Mouse (Mus musculus) neural tube, embryonic 15.5 days (tissue): Measurements from ENCODE around the gene Rab3ip. TPM values are rescaled to one million over a fixed set of nuclear protein-coding genes. Genes with fewer than 3 reads are reported as not detected.

Experiments
- ATAC-seq: fragments of 200-750 bp; cut with Nextera tagmentation; 2 replicates; pipeline ENCODE4 v1.8.0; 2017; ENCODE audit warnings: mild to moderate bottlenecking, moderate TSS enrichment, moderate library complexity; ENCODE audit not compliant: low FRiP score
- H3K27ac ChIP-seq: fragments of 300-500 bp; sonication (generic); replicated peaks from 2 replicates; pipeline ENCODE4 v1.5.1; 2015; ENCODE audit warnings: mild to moderate bottlenecking, inconsistent platforms
- H3K27me3 ChIP-seq: fragments of 300-500 bp; sonication (generic); replicated peaks from 2 replicates; pipeline ENCODE4 v1.6.1; 2015; ENCODE audit warnings: inconsistent platforms
- H3K36me3 ChIP-seq: fragments of 300-500 bp; sonication (generic); 2 replicates; pipeline ENCODE4 v1.6.1; 2015; ENCODE audit warnings: inconsistent platforms
- H3K4me1 ChIP-seq: fragments of 300-500 bp; sonication (generic); 2 replicates; pipeline ENCODE4 v1.6.1; 2015; ENCODE audit warnings: inconsistent platforms
- H3K4me2 ChIP-seq: fragments of 300-500 bp; sonication (generic); 2 replicates; pipeline ENCODE4 v1.6.1; 2015; ENCODE audit warnings: inconsistent platforms, mild to moderate bottlenecking, moderate library complexity
- H3K4me3 ChIP-seq: fragments of 300-500 bp; sonication (generic); replicated peaks from 2 replicates; pipeline ENCODE4 v1.5.1; 2015; ENCODE audit warnings: mild to moderate bottlenecking, inconsistent platforms
- H3K9ac ChIP-seq: fragments of 300-500 bp; sonication (generic); replicated peaks from 2 replicates; pipeline ENCODE4 v1.6.1; 2015; ENCODE audit warnings: mild to moderate bottlenecking, inconsistent platforms
- H3K9me3 ChIP-seq: fragments of 300-500 bp; sonication (generic); replicated peaks from 2 replicates; pipeline ENCODE4 v1.6.1; 2016; ENCODE audit warnings: inconsistent platforms
- whole genome bisulfite sequencing: fragments of 180-500 bp; shearing (Covaris S2); methylation state at CpG from one replicate; pipeline ENCODE4 v1.1.7; 2015; ENCODE audit warnings: mixed read lengths; 5-methylcytosine and 5-hydroxymethylcytosine counted together
- polyA plus RNA-seq: library from polyadenylated mRNA; unstranded; fragments of >200 nt; fragmentation: Nextera tagmentation; extraction: Ambion mirVana; gene quantifications from 2 replicates; pipeline ENCODE4 v1.2.1, GENCODE M21; 2015

The Rab3ip gene
- polyA plus RNA-seq, 1 experiment from 2014 or later: 54.6 TPM

GRCm38 (mm10) chr10:116978841-116979240 is 28.3 kb upstream of the Rab3ip start:
- Histone ChIP-seq H3K4me1 (no peaks in the 10 kb centered on the region), H3K27me3 (no peaks in the 10 kb centered on the region), H3K4me2 (no peak overlapping the region), H3K9ac (no peak overlapping the region), H3K9me3 (no peaks in the 10 kb centered on the region), H3K36me3 (no peaks in the 10 kb centered on the region), H3K27ac (no peak overlapping the region), H3K4me3 (no peak overlapping the region)
- ATAC-seq: no peak
- WGBS: 91% methylated on average over 9 of the region's 9 CpGs

GRCm38 (mm10) chr10:116977858-116978257 is 27.3 kb upstream of the Rab3ip start:
- no peaks in the 10 kb centered on the region for H3K4me1 ChIP-seq
- H3K4me2 ChIP-seq: no peak overlapping the region
- H3K9ac ChIP-seq: no peak overlapping the region
- WGBS: 91% methylated on average over 2 of the region's 2 CpGs
- no peak for ATAC-seq
- H3K36me3 ChIP-seq: no peaks in the 10 kb centered on the region
- H3K27ac ChIP-seq: no peak overlapping the region
- H3K9me3 ChIP-seq: no peaks in the 10 kb centered on the region
- H3K4me3 ChIP-seq: no peak overlapping the region
- no peaks in the 10 kb centered on the region for H3K27me3 ChIP-seq

- Histone ChIP-seq H3K9me3 (no peaks in the 10 kb centered on the region), H3K4me1 (no peaks in the 10 kb centered on the region), H3K27ac (no peak overlapping the region), H3K36me3 (no peaks in the 10 kb centered on the region), H3K4me3 (no peak overlapping the region), H3K27me3 (no peaks in the 10 kb centered on the region), H3K4me2 (no peak overlapping the region), H3K9ac (no peak overlapping the region)
- WGBS: 55% methylated on average over 4 of the region's 4 CpGs
- no peak for ATAC-seq
These were observed 26.9 kb upstream of the Rab3ip start for GRCm38 (mm10) chr10:116977455-116977854.

GRCm38 (mm10) chr10:116972509-116972908 is 21.9 kb upstream of the Rab3ip start, which contains the start of gene Gm10271:
Gene Gm10271 (minus strand): TSS chr10:116972609.
- H3K27me3 ChIP-seq: no peaks in the 10 kb centered on the region

GRCm38 (mm10) chr10:116968741-116969140 is 18.2 kb upstream of the Rab3ip start:
- WGBS: 90% methylated on average over 4 of the region's 4 CpGs
- H3K4me1 ChIP-seq: no peaks in the 10 kb centered on the region
- ATAC-seq: no peak

More at GRCm38 (mm10) chr10:116972509-116972908, 21.9 kb upstream of the Rab3ip start, which contains the start of gene Gm10271:
- ATAC-seq: no peak
- Histone ChIP-seq H3K4me1 (no peaks in the 10 kb centered on the region), H3K9ac (no peak within 1 kb of the TSS), H3K9me3 (no peaks in the 10 kb centered on the region), H3K4me2 (no peak within 1 kb of the TSS), H3K27ac (no peak within 1 kb of the TSS), H3K36me3 (no peaks in the 10 kb centered on the region), H3K4me3 (no peak within 1 kb of the TSS)
- 98% methylated on average over 6 of the region's 6 CpGs for WGBS

GRCm38 (mm10) chr10:116966065-116966464 is 15.5 kb upstream of the Rab3ip start:
- Histone ChIP-seq H3K36me3 (no peaks in the 10 kb centered on the region), H3K9ac (no peak overlapping the region), H3K27me3 (no peaks in the 10 kb centered on the region), H3K4me1 (no peaks in the 10 kb centered on the region), H3K4me3 (no peak overlapping the region), H3K9me3 (no peaks in the 10 kb centered on the region), H3K27ac (no peak overlapping the region), H3K4me2 (no peak overlapping the region)
- no peak for ATAC-seq
- 85% methylated on average over 6 of the region's 6 CpGs for WGBS

More at GRCm38 (mm10) chr10:116968741-116969140, 18.2 kb upstream of the Rab3ip start:
- H3K9ac ChIP-seq: no peak overlapping the region
- H3K9me3 ChIP-seq: no peaks in the 10 kb centered on the region
- H3K4me3 ChIP-seq: no peak overlapping the region
- H3K4me2 ChIP-seq: no peak overlapping the region
- H3K36me3 ChIP-seq: no peaks in the 10 kb centered on the region
- H3K27me3 ChIP-seq: no peaks in the 10 kb centered on the region
- no peak overlapping the region for H3K27ac ChIP-seq

GRCm38 (mm10) chr10:116965297-116965696 is 14.7 kb upstream of the Rab3ip start:
- Histone ChIP-seq H3K36me3 (no peaks in the 10 kb centered on the region), H3K9me3 (no peaks in the 10 kb centered on the region), H3K4me3 (no peak overlapping the region), H3K27me3 (no peaks in the 10 kb centered on the region), H3K27ac (no peak overlapping the region), H3K4me1 (no peaks in the 10 kb centered on the region), H3K4me2 (no peak overlapping the region), H3K9ac (no peak overlapping the region)
- ATAC-seq: no peak
- 85% methylated on average over 5 of the region's 5 CpGs for WGBS

- no peaks in the 10 kb centered on the region for H3K9me3 ChIP-seq
- ATAC-seq: no peak
- H3K27me3 ChIP-seq: no peaks in the 10 kb centered on the region
- H3K36me3 ChIP-seq: no peaks in the 10 kb centered on the region
- H3K4me2 ChIP-seq: no peak overlapping the region
- 87% methylated on average over 4 of the region's 4 CpGs for WGBS
- H3K4me1 ChIP-seq: no peaks in the 10 kb centered on the region
- H3K4me3 ChIP-seq: no peak overlapping the region
- H3K9ac ChIP-seq: no peak overlapping the region
- no peak overlapping the region for H3K27ac ChIP-seq
These were observed 14.0 kb upstream of the Rab3ip start for GRCm38 (mm10) chr10:116964571-116964970.

GRCm38 (mm10) chr10:116964084-116964483 is 13.5 kb upstream of the Rab3ip start:
- WGBS: 83% methylated on average over 11 of the region's 11 CpGs
- H3K4me2 ChIP-seq: no peak overlapping the region
- no peak overlapping the region for H3K9ac ChIP-seq
- no peak overlapping the region for H3K27ac ChIP-seq
- no peaks in the 10 kb centered on the region for H3K4me1 ChIP-seq
- no peaks in the 10 kb centered on the region for H3K27me3 ChIP-seq
- no peak for ATAC-seq
- no peaks in the 10 kb centered on the region for H3K36me3 ChIP-seq
- H3K9me3 ChIP-seq: no peaks in the 10 kb centered on the region
- no peak overlapping the region for H3K4me3 ChIP-seq

GRCm38 (mm10) chr10:116962803-116963202 is 12.2 kb upstream of the Rab3ip start:
- ATAC-seq: no peak
- Histone ChIP-seq H3K27me3 (no peaks in the 10 kb centered on the region), H3K4me1 (no peaks in the 10 kb centered on the region), H3K4me3 (no peak overlapping the region), H3K9ac (no peak overlapping the region), H3K36me3 (no peaks in the 10 kb centered on the region), H3K27ac (no peak overlapping the region), H3K4me2 (no peak overlapping the region), H3K9me3 (no peaks in the 10 kb centered on the region)
- WGBS: 68% methylated on average over 17 of the region's 17 CpGs

GRCm38 (mm10) chr10:116962152-116962551 is 11.6 kb upstream of the Rab3ip start:
- WGBS: 87% methylated on average over 14 of the region's 14 CpGs

GRCm38 (mm10) chr10:116957867-116958551 is 7.4 kb upstream of the Rab3ip start:
- H3K36me3 ChIP-seq: no peaks in the 10 kb centered on the region
- no peak overlapping the region for H3K27ac ChIP-seq
- ATAC-seq: no peak
- no peak overlapping the region for H3K4me3 ChIP-seq
- H3K27me3 ChIP-seq: no peaks in the 10 kb centered on the region
- H3K9ac ChIP-seq: no peak overlapping the region
- H3K4me1 ChIP-seq: no peaks in the 10 kb centered on the region
- H3K4me2 ChIP-seq: no peak overlapping the region
- H3K9me3 ChIP-seq: no peaks in the 10 kb centered on the region
- 67% methylated on average over 5 of the region's 5 CpGs for WGBS

More at GRCm38 (mm10) chr10:116962152-116962551, 11.6 kb upstream of the Rab3ip start:
- Histone ChIP-seq H3K27ac (no peak overlapping the region), H3K36me3 (no peaks in the 10 kb centered on the region), H3K9me3 (no peaks in the 10 kb centered on the region), H3K4me3 (no peak overlapping the region), H3K27me3 (no peaks in the 10 kb centered on the region), H3K4me1 (no peaks in the 10 kb centered on the region), H3K4me2 (no peak overlapping the region), H3K9ac (no peak overlapping the region)
- ATAC-seq: no peak
